Mouse (Mus musculus) right cerebral cortex, postnatal 14 days (tissue): ENCODE measurements at regions not wholly inside any gene's neighbourhood (a gene's known extent, or its start where the extent isn't known, plus 50 kb on each side); places are given as distances from the start of the nearest gene placed in this dataset.
A peak's percentile ranks its signal among the peaks of the same experiment; 100 is the strongest.

Experiments used
- DNase-seq: peaks from one replicate; pipeline ENCODE4 v3.0.0; 2022

GRCm38 (mm10) chr10:18907276-18907960, 62.6 kb downstream of the Perp start:
- no peak for DNase-seq

- DNase-seq = no peak
These were observed 64.5 kb downstream of the Perp start for GRCm38 (mm10) chr10:18909307-18909706.

DNA sequence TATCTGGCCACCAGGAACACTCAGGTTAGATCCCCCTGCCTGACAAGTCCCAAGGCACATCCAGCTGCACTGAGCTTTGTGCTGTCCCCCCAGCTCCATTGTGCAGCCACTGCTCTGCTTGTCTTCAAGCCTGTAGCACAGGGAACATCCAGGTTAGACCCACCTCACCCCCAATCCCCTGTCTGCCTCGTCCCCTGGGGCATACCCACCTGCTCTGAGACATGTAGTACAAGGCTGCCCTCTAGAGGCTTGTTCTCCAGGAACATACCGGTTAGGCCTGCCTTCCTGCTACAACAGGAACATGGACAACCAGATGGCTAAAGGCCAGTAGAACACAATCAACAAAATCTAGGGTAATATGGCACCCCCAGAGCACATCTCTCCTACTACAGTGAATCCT, 66.1 kb downstream of the Perp start:
- peak; percentile 32 for DNase-seq

- DNase-seq = no peak
These were observed 72.3 kb downstream of the Perp start for GRCm38 (mm10) chr10:18917120-18917616.

GRCm38 (mm10) chr10:18923088-18923821, 78.4 kb downstream of the Perp start:
- DNase-seq = no peak

GRCm38 (mm10) chr10:18927811-18928210, 83.0 kb downstream of the Perp start:
- no peak for DNase-seq

DNA sequence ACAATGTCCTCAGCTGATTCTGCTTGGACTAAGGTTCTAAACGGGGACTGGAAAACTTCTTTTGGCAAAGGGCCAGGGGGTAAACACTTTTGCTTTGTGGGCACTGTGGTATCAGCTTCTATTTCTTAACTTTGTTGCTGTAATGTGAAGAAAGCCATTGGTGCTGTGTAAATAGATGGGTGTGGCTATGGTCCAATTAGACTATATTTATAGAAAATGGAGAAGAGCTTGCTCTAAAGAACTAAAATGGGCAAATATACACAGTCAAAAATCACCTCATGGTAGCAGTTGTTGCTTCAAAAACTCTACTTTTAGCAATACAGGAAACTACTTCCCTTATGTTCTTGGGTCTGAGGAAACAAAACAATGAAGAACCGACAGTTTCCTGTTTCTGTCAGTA, 84.1 kb downstream of the Tnfaip3 start:
- DNase-seq = no peak

DNA sequence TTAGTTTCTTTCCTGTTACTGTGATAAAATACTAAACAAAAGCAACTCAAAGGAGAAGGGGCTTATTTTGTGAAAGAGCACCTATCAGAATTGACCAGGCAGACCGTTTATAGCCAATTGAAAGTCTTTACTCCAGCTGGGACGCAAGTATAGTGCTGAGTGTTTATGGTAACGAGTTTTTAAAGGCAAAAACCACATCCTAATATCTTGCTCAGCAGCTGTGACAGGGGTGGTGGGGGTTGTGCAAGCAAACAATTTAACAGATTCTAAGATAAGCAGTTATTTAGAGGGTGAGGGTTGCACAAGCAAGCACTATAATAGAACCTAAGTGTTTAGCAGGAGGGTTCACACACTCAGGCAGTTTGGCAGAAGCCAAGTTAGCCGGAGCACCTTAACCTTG, 74.0 kb downstream of the Tnfaip3 start:
- DNase-seq = no peak

- no peak for DNase-seq
These were observed 73.5 kb downstream of the Tnfaip3 start for GRCm38 (mm10) chr10:18941908-18942307.

DNA sequence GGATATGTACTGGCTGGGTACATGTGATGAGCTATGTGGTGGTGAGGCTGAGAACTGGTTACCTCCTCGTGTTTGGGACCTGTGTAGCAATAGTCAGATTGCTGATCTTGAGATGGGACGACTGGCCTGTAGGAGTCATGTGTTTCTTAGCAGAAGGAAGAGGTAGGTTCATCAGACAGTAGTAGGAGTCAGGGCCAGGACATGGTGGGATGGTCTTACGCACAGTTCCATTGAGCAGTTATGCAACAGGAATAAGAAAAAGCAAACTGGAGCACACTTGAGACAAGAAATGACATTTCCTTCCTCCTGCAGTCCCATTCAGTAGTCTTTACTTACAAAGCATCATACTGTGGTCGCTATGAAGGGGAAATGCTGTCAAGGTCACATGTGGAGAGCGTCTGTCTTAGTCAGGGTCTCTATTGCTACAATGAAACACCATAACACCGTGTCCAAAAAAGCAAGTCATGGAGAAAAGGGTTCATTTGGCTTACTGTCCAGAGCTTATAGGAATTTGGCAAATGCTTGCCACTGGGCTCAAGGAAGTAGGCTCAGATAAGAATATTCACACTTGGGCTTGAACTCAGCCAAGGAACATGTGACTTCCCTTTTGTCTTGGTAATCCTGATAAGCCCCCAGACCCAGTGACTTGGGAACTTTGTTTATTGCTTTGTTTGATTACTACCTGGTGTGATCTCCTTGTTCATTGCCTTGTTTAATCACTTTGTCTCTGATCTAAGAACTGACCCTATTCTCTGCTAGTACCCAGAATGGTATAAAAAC, 72.0 kb downstream of the Tnfaip3 start:
- no peak for DNase-seq

DNA sequence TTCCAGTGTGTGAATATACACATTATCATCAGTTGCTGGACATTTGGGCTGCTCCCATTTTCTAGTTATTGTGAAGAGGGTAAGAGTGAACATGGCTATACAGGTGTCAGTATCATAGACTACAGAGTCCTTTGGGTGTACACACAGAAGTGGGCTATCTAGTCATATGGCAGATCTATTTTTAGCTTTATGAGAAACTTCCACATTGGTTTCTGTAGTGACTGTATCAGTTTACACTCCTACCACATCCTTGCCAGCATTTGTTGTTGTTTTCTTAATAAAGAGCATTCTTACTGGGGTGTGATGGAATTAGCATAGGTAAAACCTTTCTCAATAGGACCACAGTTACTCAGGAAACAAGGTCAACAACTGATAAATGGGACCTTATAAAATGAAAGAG, 68.7 kb downstream of the Tnfaip3 start:
- no peak for DNase-seq
